15 mouse cellular contexts compared by ENCODE assay signal in genomic region chr10:119135489-119135924, GRCm38 (mm10).
DNase-seq lines count a peak whose midpoint lies in the region; ATAC-seq and TF ChIP-seq lines count a peak whose summit lies in the region.
"Had no signal": no experiment of that assay in that cellular context is flagged by ENCODE, and none has a peak within 500 bp of the region (broad histone marks: within the 10 kb centered on the region; RNA-seq: fewer than 3 reads in every experiment).

No protein-coding gene starts in this region.

- no peaks in the 10 kb centered on the region for H3K36me3 ChIP-seq in heart, embryonic 15.5 days
- no peaks in the 10 kb centered on the region for H3K36me3 ChIP-seq in midbrain, embryonic 10.5 days
- no peaks in the 10 kb centered on the region for H3K36me3 ChIP-seq in midbrain, embryonic 13.5 days
- no peaks in the 10 kb centered on the region for H3K36me3 ChIP-seq in liver, embryonic 14.5 days (replicated peaks; ENCODE audit: control insufficient read depth, insufficient read depth, low read depth)
- H3K36me3 ChIP-seq: embryonic facial prominence, embryonic 15.5 days; forebrain, embryonic 10.5 days; hindbrain, embryonic 13.5 days; midbrain, embryonic 12.5 days had no signal

- WGBS in heart, embryonic 15.5 days, result 42% methylated on average over 11 of the region's 11 CpGs
- 61% methylated on average over 11 of the region's 11 CpGs for WGBS in midbrain, embryonic 10.5 days
- 63% methylated on average over 11 of the region's 11 CpGs for WGBS in midbrain, embryonic 13.5 days
- WGBS in liver, embryonic 14.5 days (ENCODE audit: insufficient replicate concordance), result 40% methylated on average over 11 of the region's 11 CpGs

- no peak overlapping the region for H3K27ac ChIP-seq in heart, embryonic 15.5 days
- H3K27ac ChIP-seq in midbrain, embryonic 10.5 days (replicated peaks), result peak overlapping the region; percentile 33
- no peak overlapping the region for H3K27ac ChIP-seq in midbrain, embryonic 13.5 days
- H3K27ac ChIP-seq in liver, embryonic 14.5 days, result no peak overlapping the region
- H3K27ac ChIP-seq: embryonic facial prominence, embryonic 15.5 days; forebrain, embryonic 10.5 days; gastrocnemius, adult 2 months; hindbrain, embryonic 13.5 days; kidney, postnatal 0 days; macrophage; midbrain, embryonic 12.5 days had no signal

- peak overlapping the region; percentile 34; the same call in 1 of the 2 replicates for H3K4me2 ChIP-seq in heart, embryonic 15.5 days
- no peak overlapping the region for H3K4me2 ChIP-seq in midbrain, embryonic 13.5 days (replicated peaks)
- H3K4me2 ChIP-seq in liver, embryonic 14.5 days (ENCODE audit: low read depth), result peak overlapping the region; percentile 18; the same call in 1 of the 2 replicates
- H3K4me2 ChIP-seq: embryonic facial prominence, embryonic 15.5 days; hindbrain, embryonic 13.5 days; midbrain, embryonic 12.5 days had no signal

- H3K9me3 ChIP-seq in heart, embryonic 15.5 days (replicated peaks), result no peaks in the 10 kb centered on the region
- H3K9me3 ChIP-seq in midbrain, embryonic 10.5 days (replicated peaks), result no peaks in the 10 kb centered on the region
- H3K9me3 ChIP-seq in midbrain, embryonic 13.5 days, result no peaks in the 10 kb centered on the region
- no peaks in the 10 kb centered on the region for H3K9me3 ChIP-seq in liver, embryonic 14.5 days (ENCODE audit: control insufficient read depth, low read length)
- H3K9me3 ChIP-seq: embryonic facial prominence, embryonic 15.5 days; forebrain, embryonic 10.5 days; hindbrain, embryonic 13.5 days; midbrain, embryonic 12.5 days had no signal

- no peak overlapping the region for H3K9ac ChIP-seq in heart, embryonic 15.5 days
- H3K9ac ChIP-seq in midbrain, embryonic 13.5 days (replicated peaks), result no peak overlapping the region
- H3K9ac ChIP-seq in liver, embryonic 14.5 days (replicated peaks), result no peak overlapping the region
- H3K9ac ChIP-seq: embryonic facial prominence, embryonic 15.5 days; hindbrain, embryonic 13.5 days; midbrain, embryonic 12.5 days had no signal

- H3K4me3 ChIP-seq in heart, embryonic 15.5 days, result no peak overlapping the region
- H3K4me3 ChIP-seq in midbrain, embryonic 10.5 days, result no peak overlapping the region
- H3K4me3 ChIP-seq in midbrain, embryonic 13.5 days (replicated peaks), result no peak overlapping the region
- no peak overlapping the region for H3K4me3 ChIP-seq in liver, embryonic 14.5 days (ENCODE audit: insufficient read depth in 1 of 2, low read depth in 2 of 2, low read length in 2 of 2)
- H3K4me3 ChIP-seq: embryonic facial prominence, embryonic 15.5 days; forebrain, embryonic 10.5 days; gastrocnemius, adult 2 months; hindbrain, embryonic 13.5 days; midbrain, embryonic 12.5 days had no signal

- H3K4me1 ChIP-seq in heart, embryonic 15.5 days (replicated peaks), result peaks cover 7% of the 10 kb centered on the region
- peaks cover 27% of the 10 kb centered on the region for H3K4me1 ChIP-seq in midbrain, embryonic 10.5 days
- peaks cover 8% of the 10 kb centered on the region for H3K4me1 ChIP-seq in midbrain, embryonic 13.5 days (replicated peaks)
- peaks cover 9 to 14% of the 10 kb centered on the region in 2 experiments for H3K4me1 ChIP-seq in liver, embryonic 14.5 days (replicated peaks; ENCODE audit: control insufficient read depth in 2 of 2, insufficient read depth in 2 of 2, low read length in 1 of 2)

- no peaks in the 10 kb centered on the region for H3K27me3 ChIP-seq in heart, embryonic 15.5 days
- H3K27me3 ChIP-seq in midbrain, embryonic 10.5 days (ENCODE audit: low read depth, poor library complexity, severe bottlenecking), result no peaks in the 10 kb centered on the region
- H3K27me3 ChIP-seq in midbrain, embryonic 13.5 days, result no peaks in the 10 kb centered on the region
- H3K27me3 ChIP-seq in liver, embryonic 14.5 days (ENCODE audit: control insufficient read depth, insufficient read depth, low read length), result no peaks in the 10 kb centered on the region
- H3K27me3 ChIP-seq: embryonic facial prominence, embryonic 15.5 days; hindbrain, embryonic 13.5 days; midbrain, embryonic 12.5 days had no signal

- ATAC-seq in heart, embryonic 15.5 days (replicated peaks; ENCODE audit: insufficient number of reproducible peaks, insufficient read depth, low FRiP score, low read depth), result no peak
- ATAC-seq in midbrain, embryonic 13.5 days, result no peak
- peak; percentile 14; the same call in 1 of the 2 replicates for ATAC-seq in liver, embryonic 14.5 days (ENCODE audit: insufficient read depth)

- no peak for TF ChIP-seq EP300 in liver, embryonic 14.5 days (IDR thresholded peaks at IDR 0.05; ENCODE audit: low read depth)

- TF ChIP-seq CTCF in liver, embryonic 14.5 days (IDR thresholded peaks at IDR 0.05; ENCODE audit: low read depth), result no peak

- DNase-seq in heart, adult 9 months (ENCODE audit: low spot score in 2 of 2), result no peak
- DNase-seq in midbrain, embryonic 10.5 days (ENCODE audit: low spot score), result no peak
- DNase-seq in ZHBTc4 (ENCODE audit: low read depth, low spot score), result peak; percentile 27
- no peak for DNase-seq in liver, embryonic 14.5 days (ENCODE audit: low read depth in 3 of 3, low spot score in 3 of 3)
- DNase-seq in gastrocnemius, postnatal 10 days, result no peak
- DNase-seq: embryo, embryonic 11 days; gastrocnemius, adult 2 months had no signal
